Mouse (Mus musculus): Measurements from ENCODE around the gene Cdh13. TPM values are rescaled to one million over a fixed set of nuclear protein-coding genes. Genes with fewer than 3 reads are reported as not detected.

Cdh13 gene
- polyA plus RNA-seq, 1 experiment: not detected

GRCm38 (mm10) chr8:119258642-119259041, 975.1 kb downstream of the Cdh13 start:
- H3K9me3 ChIP-seq (ENCODE audit: control insufficient read depth, low read length): peaks cover 48% of the 10 kb centered on the region
- no peaks in the 10 kb centered on the region for H3K4me1 ChIP-seq (ENCODE audit: control insufficient read depth)
- no peak for TF ChIP-seq TAL1 (IDR thresholded peaks at IDR 0.05; ENCODE audit: low read length)
- no peak for TF ChIP-seq GATA1 (IDR thresholded peaks at IDR 0.05; ENCODE audit: low read length)
- H3K4me3 ChIP-seq (replicated peaks): no peak overlapping the region
- H3K36me3 ChIP-seq (ENCODE audit: control insufficient read depth): no peaks in the 10 kb centered on the region
- no peaks in the 10 kb centered on the region for H3K27me3 ChIP-seq (ENCODE audit: control insufficient read depth)

- no peaks in the 10 kb centered on the region for H3K36me3 ChIP-seq (ENCODE audit: control insufficient read depth)
- no peaks in the 10 kb centered on the region for H3K27me3 ChIP-seq (ENCODE audit: control insufficient read depth)
- H3K4me1 ChIP-seq (ENCODE audit: control insufficient read depth): no peaks in the 10 kb centered on the region
- TF ChIP-seq TAL1 (IDR thresholded peaks at IDR 0.05; ENCODE audit: low read length) (no peak), GATA1 (IDR thresholded peaks at IDR 0.05; ENCODE audit: low read length) (no peak)
- no peak overlapping the region for H3K4me3 ChIP-seq (replicated peaks)
- H3K9me3 ChIP-seq (ENCODE audit: control insufficient read depth, low read length): peaks cover 27% of the 10 kb centered on the region
Observed at GRCm38 (mm10) chr8:119263750-119264149, 980.2 kb downstream of the Cdh13 start.

- Histone ChIP-seq H3K4me1 (ENCODE audit: control insufficient read depth) (no peaks in the 10 kb centered on the region), H3K27me3 (ENCODE audit: control insufficient read depth) (no peaks in the 10 kb centered on the region), H3K4me3 (replicated peaks) (no peak overlapping the region), H3K36me3 (ENCODE audit: control insufficient read depth) (no peaks in the 10 kb centered on the region), H3K9me3 (ENCODE audit: control insufficient read depth, low read length) (peaks cover 13% of the 10 kb centered on the region)
- TF ChIP-seq GATA1 (IDR thresholded peaks at IDR 0.05; ENCODE audit: low read length): no peak
- TF ChIP-seq TAL1 (IDR thresholded peaks at IDR 0.05; ENCODE audit: low read length): no peak
Observed at GRCm38 (mm10) chr8:119266304-119266703, 982.8 kb downstream of the Cdh13 start.

GRCm38 (mm10) chr8:119269576-119269975, 986.0 kb downstream of the Cdh13 start:
- H3K27me3 ChIP-seq (ENCODE audit: control insufficient read depth): no peaks in the 10 kb centered on the region
- H3K36me3 ChIP-seq (ENCODE audit: control insufficient read depth): no peaks in the 10 kb centered on the region
- peaks cover 25% of the 10 kb centered on the region for H3K9me3 ChIP-seq (ENCODE audit: control insufficient read depth, low read length)
- no peak overlapping the region for H3K4me3 ChIP-seq (replicated peaks)
- H3K4me1 ChIP-seq (ENCODE audit: control insufficient read depth): no peaks in the 10 kb centered on the region
- TF ChIP-seq GATA1 (IDR thresholded peaks at IDR 0.05; ENCODE audit: low read length) (no peak), TAL1 (IDR thresholded peaks at IDR 0.05; ENCODE audit: low read length) (no peak)

- no peaks in the 10 kb centered on the region; the same call in 1 of the 2 replicates for H3K27me3 ChIP-seq (ENCODE audit: control insufficient read depth)
- TF ChIP-seq GATA1 (IDR thresholded peaks at IDR 0.05; ENCODE audit: low read length): no peak
- TF ChIP-seq TAL1 (IDR thresholded peaks at IDR 0.05; ENCODE audit: low read length): no peak
- H3K9me3 ChIP-seq (ENCODE audit: control insufficient read depth, low read length): peaks cover 29% of the 10 kb centered on the region
- no peaks in the 10 kb centered on the region for H3K36me3 ChIP-seq (ENCODE audit: control insufficient read depth)
- no peaks in the 10 kb centered on the region for H3K4me1 ChIP-seq (ENCODE audit: control insufficient read depth)
- no peak overlapping the region for H3K4me3 ChIP-seq (replicated peaks)
Observed at GRCm38 (mm10) chr8:119270371-119270770, 986.8 kb downstream of the Cdh13 start.

- Histone ChIP-seq H3K9me3 (ENCODE audit: control insufficient read depth, low read length) (peaks cover 26% of the 10 kb centered on the region), H3K27me3 (ENCODE audit: control insufficient read depth) (no peaks in the 10 kb centered on the region; the same call in 1 of the 2 replicates), H3K4me3 (replicated peaks) (no peak overlapping the region), H3K36me3 (ENCODE audit: control insufficient read depth) (no peaks in the 10 kb centered on the region), H3K4me1 (ENCODE audit: control insufficient read depth) (no peaks in the 10 kb centered on the region)
- TF ChIP-seq GATA1 (IDR thresholded peaks at IDR 0.05; ENCODE audit: low read length) (no peak), TAL1 (IDR thresholded peaks at IDR 0.05; ENCODE audit: low read length) (no peak)
Observed at GRCm38 (mm10) chr8:119272891-119273290, 989.4 kb downstream of the Cdh13 start.

- TF ChIP-seq TAL1 (IDR thresholded peaks at IDR 0.05; ENCODE audit: low read length): no peak
- TF ChIP-seq GATA1 (IDR thresholded peaks at IDR 0.05; ENCODE audit: low read length): no peak
- Histone ChIP-seq H3K36me3 (ENCODE audit: control insufficient read depth) (no peaks in the 10 kb centered on the region), H3K9me3 (ENCODE audit: control insufficient read depth, low read length) (peaks cover 24% of the 10 kb centered on the region), H3K27me3 (ENCODE audit: control insufficient read depth) (no peaks in the 10 kb centered on the region; the same call in 1 of the 2 replicates), H3K4me1 (ENCODE audit: control insufficient read depth) (no peaks in the 10 kb centered on the region), H3K4me3 (replicated peaks) (no peak overlapping the region)
Observed at GRCm38 (mm10) chr8:119275442-119275841, 991.9 kb downstream of the Cdh13 start.

GRCm38 (mm10) chr8:119277047-119277451, 993.5 kb downstream of the Cdh13 start:
- H3K9me3 ChIP-seq (ENCODE audit: control insufficient read depth, low read length): peaks cover 32% of the 10 kb centered on the region
- H3K27me3 ChIP-seq (ENCODE audit: control insufficient read depth): no peaks in the 10 kb centered on the region; the same call in 1 of the 2 replicates
- no peaks in the 10 kb centered on the region for H3K36me3 ChIP-seq (ENCODE audit: control insufficient read depth)
- no peaks in the 10 kb centered on the region for H3K4me1 ChIP-seq (ENCODE audit: control insufficient read depth)
- no peak overlapping the region for H3K4me3 ChIP-seq (replicated peaks)
- no peak for TF ChIP-seq TAL1 (IDR thresholded peaks at IDR 0.05; ENCODE audit: low read length)
- TF ChIP-seq GATA1 (IDR thresholded peaks at IDR 0.05; ENCODE audit: low read length): no peak

- Histone ChIP-seq H3K9me3 (ENCODE audit: control insufficient read depth, low read length) (peaks cover 37% of the 10 kb centered on the region), H3K36me3 (ENCODE audit: control insufficient read depth) (no peaks in the 10 kb centered on the region), H3K4me1 (ENCODE audit: control insufficient read depth) (no peaks in the 10 kb centered on the region), H3K4me3 (replicated peaks) (no peak overlapping the region), H3K27me3 (ENCODE audit: control insufficient read depth) (no peaks in the 10 kb centered on the region)
- TF ChIP-seq GATA1 (IDR thresholded peaks at IDR 0.05; ENCODE audit: low read length) (no peak), TAL1 (IDR thresholded peaks at IDR 0.05; ENCODE audit: low read length) (no peak)
Observed at GRCm38 (mm10) chr8:119281761-119282160, 998.2 kb downstream of the Cdh13 start.

GRCm38 (mm10) chr8:119284516-119284915, 1001.0 kb downstream of the Cdh13 start:
- Histone ChIP-seq H3K4me1 (ENCODE audit: control insufficient read depth) (no peaks in the 10 kb centered on the region), H3K36me3 (ENCODE audit: control insufficient read depth) (no peaks in the 10 kb centered on the region), H3K4me3 (replicated peaks) (no peak overlapping the region), H3K27me3 (ENCODE audit: control insufficient read depth) (no peaks in the 10 kb centered on the region), H3K9me3 (ENCODE audit: control insufficient read depth, low read length) (peaks cover 60% of the 10 kb centered on the region)
- TF ChIP-seq TAL1 (IDR thresholded peaks at IDR 0.05; ENCODE audit: low read length) (no peak), GATA1 (IDR thresholded peaks at IDR 0.05; ENCODE audit: low read length) (no peak)

Measured in erythroblast, embryonic 14.5 days (primary cell).